Mouse (Mus musculus) stomach, postnatal 0 days (tissue): ENCODE measurements at regions not wholly inside any gene's neighbourhood (a gene's known extent, or its start where the extent isn't known, plus 50 kb on each side); places are given as distances from the start of the nearest gene placed in this dataset.
A peak's percentile ranks its signal among the peaks of the same experiment; 100 is the strongest.

Experiments used
- ATAC-seq: fragments of 200-750 bp; cut with Nextera tagmentation; 2 replicates; pipeline ENCODE4 v1.8.0; 2017; ENCODE audit not compliant: low FRiP score, low TSS enrichment
- DNase-seq: peaks from one replicate; pipeline ENCODE4 v3.0.0-alpha.2; 2016; ENCODE audit warnings: low spot score
- H3K27ac ChIP-seq: fragments of 300-500 bp; sonication (generic); replicated peaks from 2 replicates; pipeline ENCODE4 v1.5.1; 2014; ENCODE audit warnings: mild to moderate bottlenecking, control low read depth
- H3K27me3 ChIP-seq: fragments of 300-500 bp; sonication (generic); 2 replicates; pipeline ENCODE4 v1.6.1; 2014; ENCODE audit warnings: low read length; ENCODE audit not compliant: control insufficient read depth, insufficient read depth
- H3K36me3 ChIP-seq: fragments of 300-500 bp; sonication (generic); 2 replicates; pipeline ENCODE4 v1.6.1; 2014; ENCODE audit warnings: low read length, mixed read lengths; ENCODE audit not compliant: control insufficient read depth, insufficient read depth
- H3K4me1 ChIP-seq: fragments of 300-500 bp; sonication (generic); replicated peaks from 2 replicates; pipeline ENCODE4 v1.6.1; 2014; ENCODE audit warnings: antibody characterized with exemption; ENCODE audit not compliant: control insufficient read depth, insufficient read depth
- H3K4me2 ChIP-seq: fragments of 300-500 bp; sonication (generic); replicated peaks from 2 replicates; pipeline ENCODE4 v1.6.1; 2014; ENCODE audit warnings: low read depth, mild to moderate bottlenecking, control low read depth, moderate library complexity
- H3K4me3 ChIP-seq: fragments of 300-500 bp; sonication (generic); 2 replicates; pipeline ENCODE4 v1.5.1; 2014; ENCODE audit warnings: low read depth, low read length, control low read depth
- H3K9ac ChIP-seq: fragments of 300-500 bp; sonication (generic); 2 replicates; pipeline ENCODE4 v1.6.1; 2014; ENCODE audit warnings: mild to moderate bottlenecking, low read length, control low read depth, mixed read lengths
- H3K9me3 ChIP-seq: fragments of 300-500 bp; sonication (generic); 2 replicates; pipeline ENCODE4 v1.6.1; 2016; ENCODE audit warnings: low read length; ENCODE audit not compliant: control insufficient read depth
- CTCF ChIP-seq: IDR thresholded peaks from 2 replicates; pipeline ENCODE4 v1.5.1; 2016; ENCODE audit warnings: antibody characterized with exemption, low read depth, mild to moderate bottlenecking, moderate library complexity
- EP300 ChIP-seq: optimal IDR thresholded peaks from 2 replicates; pipeline ENCODE3; 2016; ENCODE audit warnings: antibody characterized with exemption
- WGBS: fragments of 180-500 bp; shearing (Covaris S2); extraction: QIAGEN DNeasy Blood & Tissue Kit; methylation state at CpG from one replicate; pipeline ENCODE4 v1.1.7; 2014; 5-methylcytosine and 5-hydroxymethylcytosine counted together

GRCm38 (mm10) chr13:38281712-38282111 lies 63.2 kb upstream of the Bmp6 start:
- WGBS: 73% methylated on average over 5 of the region's 5 CpGs
- Histone ChIP-seq H3K4me1 (no peaks in the 10 kb centered on the region), H3K27ac (no peak overlapping the region), H3K4me2 (no peak overlapping the region), H3K9ac (no peak overlapping the region), H3K9me3 (no peaks in the 10 kb centered on the region), H3K36me3 (no peaks in the 10 kb centered on the region), H3K4me3 (no peak overlapping the region), H3K27me3 (no peaks in the 10 kb centered on the region)
- no peak for ATAC-seq
- DNase-seq: no peak
- TF ChIP-seq EP300: no peak
- TF ChIP-seq CTCF: no peak

GRCm38 (mm10) chr13:38287960-38288359 lies 56.9 kb upstream of the Bmp6 start:
- TF ChIP-seq EP300: no peak
- TF ChIP-seq CTCF: no peak
- DNase-seq: no peak
- H3K36me3 ChIP-seq: no peaks in the 10 kb centered on the region
- no peak overlapping the region for H3K4me2 ChIP-seq
- 76% methylated on average over 3 of the region's 3 CpGs for whole genome bisulfite sequencing
- H3K4me3 ChIP-seq: no peak overlapping the region
- H3K9me3 ChIP-seq: no peaks in the 10 kb centered on the region
- H3K9ac ChIP-seq: no peak overlapping the region
- H3K27ac ChIP-seq: no peak overlapping the region
- no peaks in the 10 kb centered on the region for H3K27me3 ChIP-seq
- ATAC-seq: no peak
- H3K4me1 ChIP-seq: no peaks in the 10 kb centered on the region

- no peaks in the 10 kb centered on the region for H3K4me1 ChIP-seq
- no peaks in the 10 kb centered on the region for H3K27me3 ChIP-seq
- H3K27ac ChIP-seq: no peak overlapping the region
- WGBS: 76% methylated on average over 14 of the region's 14 CpGs
- no peak for DNase-seq
- H3K36me3 ChIP-seq: no peaks in the 10 kb centered on the region
- ATAC-seq: no peak
- no peak overlapping the region for H3K4me3 ChIP-seq
- H3K9ac ChIP-seq: no peak overlapping the region
- no peak overlapping the region for H3K4me2 ChIP-seq
- no peaks in the 10 kb centered on the region for H3K9me3 ChIP-seq
- no peak for TF ChIP-seq CTCF
- TF ChIP-seq EP300: no peak
These were observed 56.1 kb upstream of the Bmp6 start for GRCm38 (mm10) chr13:38288572-38289440.

- H3K4me2 ChIP-seq: peak overlapping the region; percentile 41
- ATAC-seq (peak; percentile 81; the same call in 1 of the 2 replicates), DNase-seq (peak; percentile 57)
- no peaks in the 10 kb centered on the region for H3K9me3 ChIP-seq
- no peaks in the 10 kb centered on the region for H3K27me3 ChIP-seq
- no peaks in the 10 kb centered on the region for H3K36me3 ChIP-seq
- H3K27ac ChIP-seq: no peak overlapping the region
- H3K9ac ChIP-seq: no peak overlapping the region
- H3K4me3 ChIP-seq: no peak overlapping the region
- H3K4me1 ChIP-seq: no peaks in the 10 kb centered on the region
- WGBS: 34% methylated on average over 20 of the region's 21 CpGs
- no peak for TF ChIP-seq EP300
- peak; percentile 55 for TF ChIP-seq CTCF
These were observed 54.5 kb upstream of the Bmp6 start for GRCm38 (mm10) chr13:38290287-38290941.

- no peak for DNase-seq
- no peak overlapping the region for H3K27ac ChIP-seq
- no peaks in the 10 kb centered on the region for H3K27me3 ChIP-seq
- no peak overlapping the region for H3K4me3 ChIP-seq
- H3K4me2 ChIP-seq: no peak overlapping the region
- 57% methylated on average over 4 of the region's 4 CpGs for WGBS
- H3K9ac ChIP-seq: no peak overlapping the region
- no peaks in the 10 kb centered on the region for H3K9me3 ChIP-seq
- no peaks in the 10 kb centered on the region for H3K4me1 ChIP-seq
- H3K36me3 ChIP-seq: no peaks in the 10 kb centered on the region
- TF ChIP-seq EP300 (no peak), CTCF (no peak)
- no peak for ATAC-seq
These were observed 53.4 kb upstream of the Bmp6 start for GRCm38 (mm10) chr13:38291487-38291886.
